Mouse (Mus musculus) forebrain, embryonic 11.5 days (tissue): ENCODE results near the gene Tmem126a. TPM values are rescaled to one million over a fixed set of nuclear protein-coding genes. Genes with fewer than 3 reads are reported as not detected.

ENCODE experiments used
- ATAC-seq: fragments of 200-750 bp; cut with Nextera tagmentation; replicated peaks from 2 replicates; pipeline ENCODE4 v1.8.0; 2017; ENCODE audit warnings: moderate TSS enrichment; ENCODE audit not compliant: low FRiP score
- DNase-seq: peaks from one replicate; pipeline ENCODE4 v3.0.0-alpha.2; 2017; ENCODE audit warnings: low spot score
- H3K27ac ChIP-seq: fragments of 300-500 bp; sonication (generic); 2 replicates; pipeline ENCODE4 v1.5.1; 2014; ENCODE audit warnings: low read depth, low read length
- H3K27me3 ChIP-seq: fragments of 300-500 bp; sonication (generic); 2 replicates; pipeline ENCODE4 v1.6.1; 2014; ENCODE audit warnings: mild to moderate bottlenecking, low read length, mixed read lengths; ENCODE audit not compliant: control insufficient read depth, insufficient read depth
- H3K36me3 ChIP-seq: fragments of 300-500 bp; sonication (generic); 2 replicates; pipeline ENCODE4 v1.6.1; 2014; ENCODE audit warnings: mild to moderate bottlenecking, low read length, moderate library complexity, mixed read lengths; ENCODE audit not compliant: control insufficient read depth, insufficient read depth
- H3K4me1 ChIP-seq: fragments of 300-500 bp; sonication (generic); replicated peaks from 2 replicates; pipeline ENCODE4 v1.6.1; 2014; ENCODE audit warnings: low read length, mixed read lengths; ENCODE audit not compliant: control insufficient read depth, insufficient read depth
- H3K4me2 ChIP-seq: fragments of 300-500 bp; sonication (generic); 2 replicates; pipeline ENCODE4 v1.6.1; 2014; ENCODE audit warnings: low read depth, mild to moderate bottlenecking, low read length, moderate library complexity, mixed read lengths; ENCODE audit not compliant: severe bottlenecking
- H3K4me3 ChIP-seq: fragments of 300-500 bp; sonication (generic); 2 replicates; pipeline ENCODE4 v1.5.1; 2014; ENCODE audit warnings: low read depth, low read length
- H3K9ac ChIP-seq: fragments of 300-500 bp; sonication (generic); 2 replicates; pipeline ENCODE4 v1.6.1; 2014; ENCODE audit warnings: low read length
- H3K9me3 ChIP-seq: fragments of 300-500 bp; sonication (generic); 2 replicates; pipeline ENCODE4 v1.6.1; 2016; ENCODE audit warnings: low read length, mixed read lengths; ENCODE audit not compliant: control insufficient read depth
- WGBS: fragments of 180-500 bp; shearing (Covaris S2); extraction: QIAGEN DNeasy Blood & Tissue Kit; methylation state at CpG from one replicate; pipeline ENCODE4 v1.1.7; 2014; 5-methylcytosine and 5-hydroxymethylcytosine counted together
- polyA plus RNA-seq: library from polyadenylated mRNA; unstranded; fragments of >200 nt; fragmentation: Nextera tagmentation; extraction: Ambion mirVana; gene quantifications from 2 replicates; pipeline ENCODE4 v1.2.1, GENCODE M21; 2014

Tmem126a gene
- polyA plus RNA-seq, 1 experiment from 2014 or later, result 121 TPM

GRCm38 (mm10) chr7:90457517-90457916 lies 488 bp upstream of the Tmem126a start:
- DNase-seq (no peak), ATAC-seq (peak; percentile 65)
- Histone ChIP-seq H3K4me1 (no peaks in the 10 kb centered on the region), H3K27me3 (no peaks in the 10 kb centered on the region), H3K4me3 (peak overlapping the region; percentile 70), H3K36me3 (peaks cover 3% of the 10 kb centered on the region; the same call in 1 of the 2 replicates), H3K27ac (peak overlapping the region; percentile 82), H3K9me3 (no peaks in the 10 kb centered on the region), H3K4me2 (peak overlapping the region; percentile 58), H3K9ac (peak overlapping the region; percentile 86)
- WGBS, result 24% methylated on average over 10 of the region's 10 CpGs

- Histone ChIP-seq H3K4me2 (peak overlapping the region; percentile 58), H3K4me3 (peak overlapping the region; percentile 70), H3K4me1 (no peaks in the 10 kb centered on the region), H3K27ac (no peak overlapping the region), H3K9ac (peak overlapping the region; percentile 86), H3K36me3 (peaks cover 3% of the 10 kb centered on the region; the same call in 1 of the 2 replicates), H3K9me3 (no peaks in the 10 kb centered on the region), H3K27me3 (no peaks in the 10 kb centered on the region)
- WGBS, result 53% methylated on average over 7 of the region's 7 CpGs
- DNase-seq (no peak), ATAC-seq (no peak)
Observed at GRCm38 (mm10) chr7:90456149-90456844, 732 bp downstream of the Tmem126a start.

DNA sequence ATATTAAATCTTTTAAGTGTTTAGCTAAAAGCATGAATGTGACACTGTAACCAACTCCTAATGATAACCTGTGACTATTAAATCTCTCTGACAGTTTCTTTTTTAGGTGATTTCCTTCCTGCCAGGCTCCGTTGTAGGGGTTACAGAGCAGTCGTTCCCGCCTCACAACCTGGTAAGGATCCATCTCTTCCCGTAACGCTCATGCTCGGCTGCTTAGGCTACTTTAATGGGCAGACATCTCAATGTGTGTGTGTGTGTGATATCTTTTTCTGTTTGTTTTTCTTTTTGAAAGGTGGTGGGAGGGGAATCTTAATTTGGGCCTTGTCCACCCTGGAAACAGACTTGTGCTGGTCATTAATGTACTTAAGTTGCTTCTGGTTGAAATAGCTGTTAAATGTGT lies 12.8 kb downstream of the Tmem126a start:
- peak overlapping the region; percentile 99 for H3K4me3 ChIP-seq
- no peak for DNase-seq
- H3K9ac ChIP-seq, result peak overlapping the region; percentile 96
- H3K4me2 ChIP-seq, result peak overlapping the region; percentile 89
- H3K4me1 ChIP-seq, result no peaks in the 10 kb centered on the region
- H3K36me3 ChIP-seq, result no peaks in the 10 kb centered on the region; the same call in 1 of the 2 replicates
- no peaks in the 10 kb centered on the region for H3K27me3 ChIP-seq
- WGBS, result 0% methylated on average over 6 of the region's 6 CpGs
- no peak overlapping the region for H3K27ac ChIP-seq
- H3K9me3 ChIP-seq, result no peaks in the 10 kb centered on the region
- ATAC-seq, result no peak

DNA sequence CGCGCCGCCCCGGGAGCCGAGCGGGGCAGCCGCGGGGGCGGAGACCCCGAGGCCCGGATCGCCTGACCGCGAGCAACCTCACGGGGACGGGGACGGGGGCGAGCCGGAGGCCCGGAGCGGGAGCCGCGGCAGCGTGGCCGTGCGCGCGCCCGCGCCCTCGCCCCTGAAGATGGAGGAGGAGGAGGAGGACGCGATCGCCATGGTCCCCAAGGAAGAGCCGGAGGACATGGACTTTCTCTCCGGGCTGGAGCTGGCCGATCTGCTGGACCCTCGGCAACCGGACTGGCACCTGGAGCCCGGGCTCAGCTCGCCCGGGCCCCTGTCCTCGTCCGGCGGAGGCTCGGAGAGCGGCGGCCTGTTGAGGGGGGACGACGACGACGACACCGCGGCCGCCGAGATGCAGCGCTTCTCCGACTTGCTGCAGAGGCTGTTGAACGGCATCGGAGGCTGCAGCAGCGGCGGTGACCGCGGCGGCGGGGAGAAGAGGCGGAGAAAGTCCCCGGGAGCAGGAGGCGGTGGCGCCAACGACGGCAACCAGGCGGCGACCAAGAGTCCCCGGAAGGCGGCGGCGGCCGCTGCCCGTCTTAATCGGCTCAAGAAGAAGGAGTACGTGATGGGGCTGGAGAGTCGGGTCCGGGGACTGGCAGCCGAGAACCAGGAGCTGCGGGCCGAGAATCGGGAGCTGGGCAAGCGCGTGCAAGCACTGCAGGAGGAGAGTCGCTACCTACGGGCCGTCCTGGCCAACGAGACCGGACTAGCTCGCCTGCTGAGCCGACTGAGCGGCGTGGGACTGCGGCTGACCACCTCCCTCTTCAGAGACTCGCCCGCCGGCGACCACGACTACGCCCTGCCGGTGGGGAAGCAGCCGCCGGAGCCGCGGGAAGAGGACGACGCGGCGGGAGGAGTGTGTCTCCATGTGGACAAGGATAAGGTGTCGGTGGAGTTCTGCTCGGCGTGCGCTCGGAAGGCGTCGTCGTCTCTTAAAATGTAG lies 13.6 kb downstream of the Tmem126a start:
- WGBS, result under 1% methylated on average over 115 of the region's 123 CpGs
- H3K27me3 ChIP-seq, result no peaks in the 10 kb centered on the region
- peak overlapping the region; percentile 99 for H3K4me3 ChIP-seq
- no peaks in the 10 kb centered on the region for H3K9me3 ChIP-seq
- H3K4me1 ChIP-seq, result no peaks in the 10 kb centered on the region
- no peaks in the 10 kb centered on the region for H3K36me3 ChIP-seq
- peak; percentile 74 for ATAC-seq
- peak overlapping the region; percentile 97 for H3K27ac ChIP-seq
- peak overlapping the region; percentile 89 for H3K4me2 ChIP-seq
- H3K9ac ChIP-seq, result peak overlapping the region; percentile 96
- DNase-seq, result peak; percentile 88

DNA sequence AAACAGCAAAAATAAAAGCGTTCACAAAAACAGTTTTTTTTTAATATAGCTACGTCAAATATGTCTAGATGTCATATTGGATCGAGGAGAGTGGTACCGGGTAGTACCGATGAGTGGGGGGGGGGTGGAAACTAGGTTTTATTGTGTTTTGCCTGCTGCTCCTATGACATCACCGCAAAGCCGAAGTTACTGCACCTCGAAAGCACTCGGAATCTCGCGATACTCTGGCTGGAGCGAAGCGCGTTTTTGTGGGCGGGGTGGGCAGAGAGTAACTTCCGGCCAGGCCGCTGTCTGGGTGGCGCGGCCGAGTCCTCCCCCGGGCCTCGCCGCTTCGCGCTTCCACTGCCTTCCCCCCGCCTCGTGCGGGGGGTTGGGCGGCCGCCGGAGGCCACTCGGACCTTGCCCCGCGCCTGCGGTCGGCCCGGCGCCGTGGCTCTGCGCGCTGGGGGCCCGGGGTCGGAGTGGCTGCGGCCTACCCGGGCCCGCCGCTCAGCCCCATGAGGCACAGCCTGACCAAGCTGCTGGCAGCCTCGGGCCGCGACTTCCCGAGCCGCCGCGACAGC lies 14.4 kb downstream of the Tmem126a start, which contains the start of gene Crebzf:
TSS of gene Crebzf (plus strand) at position 212 of the 563 bp plus-strand sequence.
- no peaks in the 10 kb centered on the region for H3K9me3 ChIP-seq
- no peaks in the 10 kb centered on the region for H3K36me3 ChIP-seq
- DNase-seq (peak; percentile 97), ATAC-seq (peak; percentile 96)
- peak within 1 kb of the TSS; percentile 99 for H3K4me3 ChIP-seq
- H3K27me3 ChIP-seq, result no peaks in the 10 kb centered on the region
- peak within 1 kb of the TSS; percentile 89 for H3K4me2 ChIP-seq
- H3K4me1 ChIP-seq, result no peaks in the 10 kb centered on the region
- H3K27ac ChIP-seq, result peak within 1 kb of the TSS; percentile 97
- under 1% methylated on average over 51 of the region's 54 CpGs for WGBS
- peak within 1 kb of the TSS; percentile 96 for H3K9ac ChIP-seq

GRCm38 (mm10) chr7:90442070-90442469 lies 15.0 kb downstream of the Tmem126a start:
- Histone ChIP-seq H3K9ac (peak overlapping the region; percentile 39; the same call in 1 of the 2 replicates), H3K9me3 (no peaks in the 10 kb centered on the region), H3K36me3 (no peaks in the 10 kb centered on the region), H3K4me3 (peak overlapping the region; percentile 99), H3K27me3 (no peaks in the 10 kb centered on the region), H3K4me1 (no peaks in the 10 kb centered on the region), H3K27ac (no peak overlapping the region), H3K4me2 (peak overlapping the region; percentile 89; the same call in 1 of the 2 replicates)
- peak; percentile 26 for ATAC-seq
- no peak for DNase-seq
- 4% methylated on average over 4 of the region's 4 CpGs for WGBS

DNA sequence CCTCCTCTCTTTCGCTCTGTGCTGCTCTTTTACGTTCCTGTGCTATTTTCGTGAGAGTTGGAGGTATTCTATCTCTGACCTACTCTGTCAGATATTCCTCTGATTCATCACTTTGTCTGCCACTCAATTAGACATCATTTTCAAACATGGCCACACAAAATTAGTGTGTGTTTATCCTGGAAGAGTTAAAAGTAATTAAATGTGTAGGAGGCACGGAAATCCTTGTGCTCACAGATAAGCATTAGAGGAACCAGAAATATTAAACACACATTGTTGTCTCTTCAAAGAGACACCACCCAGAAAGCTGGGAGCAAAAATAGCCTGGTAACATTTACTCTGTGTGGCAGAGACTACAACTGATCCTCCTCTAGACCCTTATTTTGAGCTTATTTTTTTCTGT lies 17.0 kb downstream of the Tmem126a start:
- no peaks in the 10 kb centered on the region for H3K4me1 ChIP-seq
- H3K9me3 ChIP-seq, result no peaks in the 10 kb centered on the region
- H3K27ac ChIP-seq, result no peak overlapping the region
- H3K4me3 ChIP-seq, result no peak overlapping the region
- H3K9ac ChIP-seq, result no peak overlapping the region
- H3K4me2 ChIP-seq, result no peak overlapping the region
- no peak for ATAC-seq
- DNase-seq, result no peak
- no peaks in the 10 kb centered on the region for H3K27me3 ChIP-seq
- 91% methylated on average over 4 of the region's 4 CpGs for WGBS
- H3K36me3 ChIP-seq, result no peaks in the 10 kb centered on the region

DNA sequence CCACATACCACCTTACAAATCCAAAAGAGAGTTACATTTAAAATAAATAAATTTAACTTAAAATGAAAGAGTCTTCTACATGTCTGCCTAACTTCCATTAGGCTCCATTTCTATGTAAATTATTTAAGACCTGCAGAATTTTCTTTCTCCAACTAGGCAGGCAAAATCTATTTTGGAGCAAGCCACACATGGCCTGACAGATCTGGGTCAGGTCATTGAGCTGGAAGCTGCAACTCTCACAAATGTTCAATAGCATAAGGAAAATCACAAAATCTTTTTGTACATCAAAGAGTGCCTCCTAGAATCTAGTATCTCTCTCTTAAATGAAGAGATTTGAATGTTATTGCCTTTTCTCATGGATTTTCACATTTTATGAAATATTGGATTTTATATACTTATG lies 24.8 kb downstream of the Tmem126a start:
- no peak overlapping the region for H3K4me2 ChIP-seq
- no peaks in the 10 kb centered on the region for H3K27me3 ChIP-seq
- no peaks in the 10 kb centered on the region for H3K9me3 ChIP-seq
- H3K4me3 ChIP-seq, result no peak overlapping the region
- H3K4me1 ChIP-seq, result no peaks in the 10 kb centered on the region
- H3K9ac ChIP-seq, result no peak overlapping the region
- ATAC-seq (no peak), DNase-seq (no peak)
- no peaks in the 10 kb centered on the region for H3K36me3 ChIP-seq
- H3K27ac ChIP-seq, result no peak overlapping the region
